Mouse (Mus musculus) embryo, embryonic 11.5 days (tissue): ENCODE data around the gene Tnpo3.

Experiments used
- DNase-seq: peaks from one replicate; pipeline ENCODE4 v3.0.0-alpha.2; 2012; ENCODE audit warnings: low read depth, low spot score

Tnpo3 gene

GRCm38 (mm10) chr6:29527361-29528164 lies 82.1 kb downstream of the Tnpo3 start:
- DNase-seq: no peak

GRCm38 (mm10) chr6:29526281-29527251 lies 83.1 kb downstream of the Tnpo3 start, which contains the start of gene Irf5:
Irf5 (plus strand) TSS chr6:29526625.
- no peak for DNase-seq

GRCm38 (mm10) chr6:29525256-29525655 lies 84.4 kb downstream of the Tnpo3 start:
- no peak for DNase-seq

GRCm38 (mm10) chr6:29524034-29524489 lies 85.6 kb downstream of the Tnpo3 start:
- DNase-seq: no peak

- no peak for DNase-seq
Measured at GRCm38 (mm10) chr6:29523301-29524033, 86.2 kb downstream of the Tnpo3 start.

- no peak for DNase-seq
Measured at GRCm38 (mm10) chr6:29522626-29523300, 86.9 kb downstream of the Tnpo3 start.

- peak; percentile 60 for DNase-seq
Measured at GRCm38 (mm10) chr6:29517139-29517538, 92.5 kb downstream of the Tnpo3 start.

- peak; percentile 68 for DNase-seq
Measured at GRCm38 (mm10) chr6:29513284-29513683, 96.4 kb downstream of the Tnpo3 start.

- DNase-seq: no peak
Measured at GRCm38 (mm10) chr6:29509086-29509485, 100.6 kb downstream of the Tnpo3 start.

- no peak for DNase-seq
Measured at GRCm38 (mm10) chr6:29507447-29508309, 102.0 kb downstream of the Tnpo3 start, which contains the start of gene Kcp. Kcp (minus strand) TSS chr6:29507952.

GRCm38 (mm10) chr6:29506834-29507233 lies 102.9 kb downstream of the Tnpo3 start:
- DNase-seq: no peak

GRCm38 (mm10) chr6:29505493-29505892 lies 104.2 kb downstream of the Tnpo3 start:
- DNase-seq: no peak

- DNase-seq: no peak
Measured at GRCm38 (mm10) chr6:29501599-29501998, 108.1 kb downstream of the Tnpo3 start.

- no peak for DNase-seq
Measured at GRCm38 (mm10) chr6:29500810-29501209, 108.9 kb downstream of the Tnpo3 start.

- DNase-seq: no peak
Measured at GRCm38 (mm10) chr6:29500177-29500576, 109.5 kb downstream of the Tnpo3 start.

GRCm38 (mm10) chr6:29497791-29498190 lies 111.9 kb downstream of the Tnpo3 start:
- no peak for DNase-seq

GRCm38 (mm10) chr6:29496270-29496669 lies 113.4 kb downstream of the Tnpo3 start:
- no peak for DNase-seq

GRCm38 (mm10) chr6:29494101-29494500 lies 115.6 kb downstream of the Tnpo3 start:
- DNase-seq: no peak
